Mouse (Mus musculus) ES-E14 (cell line): ENCODE results near the gene Tufm.

ENCODE experiments used
- HCFC1 ChIP-seq: IDR thresholded peaks from 2 replicates; pipeline ENCODE4 v1.6.1; 2012; ENCODE audit warnings: low read length, inconsistent platforms, borderline replicate concordance; ENCODE audit not compliant: insufficient read depth
- ZC3H11A ChIP-seq: IDR thresholded peaks from 2 replicates; pipeline ENCODE4 v1.6.1; 2012; ENCODE audit warnings: low read depth, mild to moderate bottlenecking, inconsistent platforms, low read length, borderline replicate concordance

DNA sequence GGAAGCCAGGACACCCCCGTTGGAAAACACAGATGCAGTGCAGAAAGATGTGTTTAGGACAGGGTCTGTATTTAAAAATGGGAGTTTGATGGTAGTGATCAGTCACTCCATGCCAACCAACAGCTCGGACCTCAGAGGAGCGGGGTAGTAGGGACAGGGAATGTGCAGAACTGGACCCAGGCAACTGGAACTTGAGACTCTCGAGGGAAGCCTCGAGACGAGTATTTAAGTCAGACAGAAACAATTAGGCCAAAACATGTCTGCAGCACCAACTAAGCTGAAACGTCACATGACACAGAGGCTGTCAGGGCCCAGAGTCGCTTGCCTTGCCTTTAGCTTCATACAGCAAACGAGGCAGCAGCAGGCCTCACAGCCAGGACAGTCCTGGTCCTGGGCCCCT, 21.0 kb upstream of the Tufm start:
- TF ChIP-seq HCFC1 (no peak), ZC3H11A (no peak)
